ENCODE assay signal across 17 mouse cellular contexts in genomic region chr4:131940846-131941245, GRCm38 (mm10).
DNase-seq lines count a peak whose midpoint lies in the region; ATAC-seq lines count a peak whose summit lies in the region.
"Had no signal": no experiment of that assay in that cellular context is flagged by ENCODE, and none has a peak within 500 bp of the region (broad histone marks: within the 10 kb centered on the region; RNA-seq: fewer than 3 reads in every experiment).

No protein-coding gene starts in this region.

- peak; percentile 27; the same call in 1 of the 2 replicates for ATAC-seq in frontal cortex, adult (ENCODE audit: low TSS enrichment)
- ATAC-seq: activated CD4-positive, CD25-positive, alpha-beta regulatory T cell, adult 4 months; CD4-positive, CD25-positive, alpha-beta regulatory T cell, adult 4 months; forebrain, embryonic 14.5 days; forebrain, embryonic 16.5 days; Patski had no signal

- peak; percentile 31 to 43 for DNase-seq in cerebellum, adult 18-20 months
- no peak for DNase-seq in cerebellum, adult 11 months
- peak; percentile 79 for DNase-seq in cerebellum, adult 9-10 months
- no peak for DNase-seq in cerebellum, adult 11-12 months
- no peak for DNase-seq in frontal cortex, postnatal 14 days (ENCODE audit: low spot score in 2 of 2)
- DNase-seq: adrenal gland, adult 8-10 months; adrenal gland, postnatal 14 days; adrenal gland, postnatal 36 days; B cell, adult 2 months; embryo, embryonic 11 days; gastrocnemius, adult 2 months had no signal

Comparison
In these comparisons a context has a peak if more than half of its experiments do, and no peak if none do; other contexts are left out.
1. DNase-seq: peak in cerebellum, adult 18-20 months (2 of 2) and cerebellum, adult 9-10 months (single experiment); none in cerebellum, adult 11 months (single experiment), cerebellum, adult 11-12 months (single experiment) and frontal cortex, postnatal 14 days (0 of 2).